Mouse (Mus musculus): ENCODE data around the gene Synj2.

GRCm38 (mm10) chr17:5992866-5993580 lies 51.9 kb downstream of the Synj2 start:
- TF ChIP-seq POLR2A (IDR thresholded peaks at IDR 0.05; ENCODE audit: borderline replicate concordance, control insufficient read depth, low read depth, low read length) = no peak
- no peak for TF ChIP-seq CTCF (IDR thresholded peaks at IDR 0.05; ENCODE audit: control insufficient read depth, insufficient read depth, low read length)

Measured in bone marrow, adult 2 months (tissue).